In the genomic region with DNA sequence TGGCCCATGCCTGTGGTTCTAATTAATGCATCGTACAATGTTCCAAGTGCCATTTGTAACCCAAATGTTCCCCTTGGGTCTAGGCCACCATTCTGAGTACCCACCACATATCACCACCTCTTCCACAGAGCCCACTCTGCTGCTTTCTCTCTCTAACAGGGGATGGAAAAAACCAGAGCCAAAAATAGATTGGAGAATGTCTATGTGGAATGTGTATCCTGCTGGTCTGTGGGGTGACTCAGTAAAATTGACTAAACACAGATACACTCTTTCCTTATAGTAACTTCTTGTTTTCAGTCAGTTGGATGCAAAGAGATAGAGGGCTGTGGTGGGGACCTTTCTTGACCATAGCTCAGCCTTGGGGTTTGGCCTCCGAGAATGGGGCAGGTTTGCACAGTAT, we compare ENCODE assay signal across 19 mouse cellular contexts. TPM values are rescaled to one million over a fixed set of nuclear protein-coding genes. Genes with fewer than 3 reads are reported as not detected.
DNase-seq lines count a peak whose midpoint lies in the region; ATAC-seq lines count a peak whose summit lies in the region.
"Had no signal": no experiment of that assay in that cellular context is flagged by ENCODE, and none has a peak within 500 bp of the region (broad histone marks: within the 10 kb centered on the region; RNA-seq: fewer than 3 reads in every experiment).

No protein-coding gene starts in this region.

- no peaks in the 10 kb centered on the region for H3K27me3 ChIP-seq in heart, embryonic 12.5 days (replicated peaks)
- H3K27me3 ChIP-seq: intestine, embryonic 15.5 days had no signal

- no peak overlapping the region for H3K4me3 ChIP-seq in heart, embryonic 12.5 days
- H3K4me3 ChIP-seq: intestine, embryonic 15.5 days had no signal

- peak overlapping the region; percentile 70; the same call in 1 of the 2 replicates for H3K27ac ChIP-seq in heart, embryonic 12.5 days (ENCODE audit: poor library complexity, severe bottlenecking)
- H3K27ac ChIP-seq: hindbrain, embryonic 14.5 days; intestine, embryonic 15.5 days had no signal

- no peaks in the 10 kb centered on the region for H3K9me3 ChIP-seq in heart, embryonic 12.5 days (replicated peaks)
- H3K9me3 ChIP-seq: intestine, embryonic 15.5 days had no signal

- H3K9ac ChIP-seq in heart, embryonic 12.5 days, result no peak overlapping the region
- H3K9ac ChIP-seq: hindbrain, embryonic 14.5 days; intestine, embryonic 15.5 days had no signal

- ATAC-seq in heart, embryonic 12.5 days (ENCODE audit: insufficient number of reproducible peaks, low FRiP score), result no peak
- ATAC-seq in granulocyte monocyte progenitor cell, adult 5-6 weeks (replicated peaks; ENCODE audit: poor library complexity, severe bottlenecking), result peak; percentile 41
- ATAC-seq: forebrain, embryonic 14.5 days; intestine, embryonic 15.5 days had no signal

- DNase-seq in heart, adult 11 months, result no peak
- DNase-seq in 3134 (ENCODE audit: extremely low read depth, insufficient read length, low spot score) (peak; percentile 52), NIH3T3 (ENCODE audit: low read depth) (peak; percentile 72)
- no peak for DNase-seq in lung, postnatal 36 days
- no peak for DNase-seq in adrenal gland, adult 2 months
- DNase-seq: adrenal gland, postnatal 36 days; liver; lung, adult 2 months; lung, postnatal 4 days; midbrain, embryonic 14.5 days had no signal

- H3K4me2 ChIP-seq in heart, embryonic 12.5 days, result no peak overlapping the region
- H3K4me2 ChIP-seq: hindbrain, embryonic 14.5 days; intestine, embryonic 15.5 days had no signal

- 58% methylated on average over 2 of the region's 2 CpGs for WGBS in heart, embryonic 12.5 days

- H3K4me1 ChIP-seq in heart, embryonic 12.5 days (replicated peaks), result peaks cover 31% of the 10 kb centered on the region
- H3K4me1 ChIP-seq: intestine, embryonic 15.5 days had no signal

- H3K36me3 ChIP-seq in heart, embryonic 12.5 days, result no peaks in the 10 kb centered on the region
- H3K36me3 ChIP-seq: intestine, embryonic 15.5 days had no signal

RNA-seq across cellular contexts. Expression of a gene that starts 4.6 kb away (rescaled TPM):
- 0.89 and 0.98 TPM in 2 replicates for polyA plus RNA-seq in heart, embryonic 12.5 days (2016; fragmentation: Nextera tagmentation; extraction: Ambion mirVana)
- total RNA-seq in granulocyte monocyte progenitor cell, adult 5-6 weeks (2014; fragmentation: Nextera tagmentation), result 24.4 and 25.9 TPM in 2 replicates
- 17.4 and 17.7 TPM in 2 replicates for total RNA-seq in granulocyte monocyte progenitor cell, adult 5-6 weeks (2017)
- 1 to 10 TPM in 1 of 2 experiments, under 1 TPM in 1; 0.86 to 1.1 TPM for total RNA-seq in adrenal gland, adult 2 months (2021)
- polyA plus RNA-seq in adrenal gland, adult 2 months (2012; rRNA removed), result 0.42 and 0.46 TPM in 2 replicates
- total RNA-seq: ES-E14; layer of hippocampus, postnatal 25 days; left cerebral cortex, postnatal 14 days had no signal
- polyA plus RNA-seq: forebrain, embryonic 14.5 days had no signal

RNA-seq across cellular contexts. Expression of a gene that starts 39.4 kb away (rescaled TPM):
- polyA plus RNA-seq in heart, embryonic 12.5 days (2016; fragmentation: Nextera tagmentation; extraction: Ambion mirVana), result not detected in 2 replicates
- total RNA-seq in granulocyte monocyte progenitor cell, adult 5-6 weeks (2014; fragmentation: Nextera tagmentation), result not detected in 2 replicates
- total RNA-seq in granulocyte monocyte progenitor cell, adult 5-6 weeks (2017), result not detected in 2 replicates
- total RNA-seq in adrenal gland, adult 2 months (2021), result not detected
- polyA plus RNA-seq in adrenal gland, adult 2 months (2012; rRNA removed), result 0.58 TPM in 1 of 2 replicates, not detected in the other
- total RNA-seq: adrenal gland, postnatal 36 days; ES-E14; layer of hippocampus, postnatal 25 days; left cerebral cortex, postnatal 14 days had no signal
- polyA plus RNA-seq: forebrain, embryonic 14.5 days; hindbrain, embryonic 14.5 days; intestine, embryonic 15.5 days; kidney, embryonic 16.5 days; midbrain, embryonic 14.5 days had no signal

RNA-seq across cellular contexts. Expression of a gene that starts 39.7 kb away (rescaled TPM):
- 0.40 and 0.41 TPM in 2 replicates for polyA plus RNA-seq in heart, embryonic 12.5 days (2016; fragmentation: Nextera tagmentation; extraction: Ambion mirVana)
- 11.4 and 12.6 TPM in 2 replicates for total RNA-seq in granulocyte monocyte progenitor cell, adult 5-6 weeks (2014; fragmentation: Nextera tagmentation)
- total RNA-seq in granulocyte monocyte progenitor cell, adult 5-6 weeks (2017), result 14.3 and 20.8 TPM in 2 replicates
- 1 to 10 TPM; 1.5 TPM for total RNA-seq in adrenal gland, adult 2 months (2021)
- polyA plus RNA-seq in adrenal gland, adult 2 months (2012; rRNA removed), result 0.80 and 0.81 TPM in 2 replicates

Comparison
In these comparisons a context has a peak if more than half of its experiments do, and no peak if none do; other contexts are left out.
1. DNase-seq: peak in 3134 (single experiment) and NIH3T3 (single experiment); none in heart, adult 11 months (single experiment), lung, postnatal 36 days (single experiment) and adrenal gland, adult 2 months (single experiment).
2. RNA of a gene that starts 4.6 kb away (total RNA-seq): 17.4 to 25.9 TPM in granulocyte monocyte progenitor cell, adult 5-6 weeks; 0.86 to 1.1 TPM in adrenal gland, adult 2 months; every median in the first group is over 4 times any median in the second.
3. RNA of a gene that starts 39.7 kb away (total RNA-seq): 11.4 to 20.8 TPM in granulocyte monocyte progenitor cell, adult 5-6 weeks; 1.5 TPM in adrenal gland, adult 2 months; every median in the first group is over 4 times any median in the second.